Mouse (Mus musculus) lung, adult 2 months (tissue): ENCODE measurements around the gene Fbxo46.

ENCODE experiments used
- CTCF ChIP-seq: fragments of 200-500 bp; IDR thresholded peaks from 2 replicates; pipeline ENCODE4 v1.5.1; 2011; ENCODE audit warnings: mild to moderate bottlenecking, low read length, control low read depth; ENCODE audit not compliant: insufficient read depth
- POLR2A ChIP-seq: fragments of 200-500 bp; IDR thresholded peaks from 2 replicates; pipeline ENCODE4 v1.6.1; 2011; ENCODE audit warnings: low read depth, mild to moderate bottlenecking, control low read depth, low read length, borderline replicate concordance; ENCODE audit errors: extremely low read depth

- TF ChIP-seq CTCF: no peak
- no peak for TF ChIP-seq POLR2A
Observed at GRCm38 (mm10) chr7:19160115-19160514, 40.5 kb downstream of the Fbxo46 start.
